Mouse (Mus musculus) E14TG2a.4 (cell line): ENCODE results near the gene Camk2g.

Experiments used
- CTCF ChIP-seq: conservative IDR thresholded peaks from 2 replicates; pipeline ENCODE4 v1.5.1; 2014; ENCODE audit warnings: low read length
- NANOG ChIP-seq: IDR thresholded peaks from 2 replicates; pipeline ENCODE4 v1.6.1; 2014; ENCODE audit warnings: borderline replicate concordance, low read length, mixed read lengths
- POU5F1 ChIP-seq: IDR thresholded peaks from 2 replicates; pipeline ENCODE4 v1.6.1; 2014; ENCODE audit warnings: low read length, borderline replicate concordance

DNA sequence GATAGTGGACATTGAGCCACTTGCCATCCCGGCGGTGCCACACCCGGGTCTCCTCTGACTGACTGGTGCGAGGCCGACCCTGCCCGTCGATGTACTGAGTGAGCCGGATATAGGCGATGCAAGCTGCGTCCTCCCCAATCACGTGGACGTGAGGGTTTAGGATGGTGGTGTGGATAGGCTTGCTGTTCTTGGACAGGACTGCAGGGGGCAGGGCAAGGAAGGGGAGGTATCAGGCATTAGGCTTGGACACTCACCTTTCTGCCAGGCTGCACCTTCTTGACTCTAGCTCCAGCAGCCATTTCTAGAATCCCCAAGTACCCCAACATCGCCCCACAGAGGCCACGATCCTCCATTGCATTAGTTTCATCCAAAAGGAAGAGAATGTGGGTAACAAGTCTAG lies 56.6 kb downstream of the Camk2g start:
- TF ChIP-seq CTCF (peak; percentile 73), NANOG (peak; percentile 29; the same call in 1 of the 2 replicates), POU5F1 (no peak)
